Mouse (Mus musculus): Measurements from ENCODE around the gene Recql5. TPM values are rescaled to one million over a fixed set of nuclear protein-coding genes. Genes with fewer than 3 reads are reported as not detected.
A peak's percentile ranks its signal among the peaks of the same experiment; 100 is the strongest.

Recql5 gene
- total RNA-seq (2017): 44.4 and 54.2 TPM in 2 replicates

DNA sequence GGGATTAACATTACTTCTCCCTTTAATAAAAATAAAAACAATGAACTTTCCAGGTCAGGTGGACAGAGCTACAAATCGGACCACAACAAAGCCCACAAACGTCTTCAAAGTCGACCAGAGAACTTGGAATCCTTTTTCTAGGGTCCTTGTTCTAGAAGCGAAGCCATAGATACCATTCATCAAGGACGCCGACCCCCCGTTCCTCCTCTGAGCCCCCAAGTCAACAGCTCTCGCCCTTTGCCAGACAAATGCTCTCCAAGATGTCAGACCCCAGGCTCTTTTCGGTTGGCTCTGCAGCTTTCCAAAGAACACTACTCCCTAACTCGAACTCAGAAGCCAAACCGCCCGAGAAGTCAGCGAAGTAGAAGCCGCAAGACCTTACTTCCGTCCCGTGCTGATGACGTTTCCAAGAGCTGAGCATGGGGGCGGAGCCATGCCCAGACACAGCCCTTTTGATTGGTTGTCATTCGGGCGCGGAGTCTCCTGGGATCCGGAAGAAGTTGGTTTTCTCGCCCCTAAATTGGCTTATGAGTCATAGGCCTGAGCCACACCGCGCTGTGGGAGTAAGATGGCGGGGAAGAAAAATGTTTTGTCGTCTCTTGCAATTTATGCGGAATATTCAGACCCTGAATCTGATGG lies at the start of gene Recql5, which contains the start of gene Sap30bp:
Gene Recql5, minus strand, starts transcription at position 370 of the 639 bp plus-strand sequence.
Gene Sap30bp, plus strand, starts transcription at position 175 of the 639 bp plus-strand sequence.
- ATAC-seq (ENCODE audit: extremely low read depth, insufficient number of reproducible peaks, low FRiP score, poor library complexity, severe bottlenecking): peak; percentile 96

DNA sequence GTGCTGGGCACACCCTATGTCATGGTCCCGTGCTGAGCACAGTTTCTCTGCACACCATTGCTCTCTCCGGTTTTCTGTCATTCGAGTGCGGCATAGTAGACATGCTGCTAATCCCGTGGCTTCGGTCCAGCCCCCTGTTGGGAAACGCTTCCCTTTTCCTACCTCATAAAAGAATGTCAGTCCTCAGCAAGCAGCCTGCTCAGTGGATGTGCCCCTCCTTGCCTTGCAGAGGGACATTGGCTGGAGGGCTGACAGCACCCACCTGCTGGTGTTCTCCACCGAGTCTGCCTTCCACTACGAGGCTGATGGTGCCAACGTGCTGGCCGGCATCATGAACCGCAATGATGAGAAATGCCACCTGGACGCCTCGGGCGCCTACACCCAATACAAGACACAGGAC lies 49.2 kb upstream of the Recql5 start:
- no peak for ATAC-seq (ENCODE audit: extremely low read depth, insufficient number of reproducible peaks, low FRiP score, poor library complexity, severe bottlenecking)

DNA sequence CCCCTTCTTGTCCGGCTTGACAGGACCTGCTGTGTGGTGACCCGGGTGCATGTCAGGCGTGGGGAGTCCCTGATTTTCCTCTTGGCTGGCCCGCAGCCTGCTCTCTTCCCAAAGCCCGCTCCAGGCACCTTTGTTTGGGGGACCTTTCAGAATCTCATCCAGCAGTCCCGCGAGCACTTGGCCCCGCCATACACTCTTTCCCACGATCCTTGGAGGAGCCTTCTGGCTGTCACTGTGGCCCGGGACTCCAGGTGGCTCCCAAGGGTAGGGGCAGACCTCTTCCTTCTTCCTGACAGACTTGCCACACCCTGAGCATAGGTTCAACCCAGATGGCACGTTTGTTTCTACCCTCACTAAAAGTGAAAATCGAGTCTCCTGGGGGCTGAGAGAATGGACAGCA lies 42.3 kb upstream of the Recql5 start:
- no peak for ATAC-seq (ENCODE audit: extremely low read depth, insufficient number of reproducible peaks, low FRiP score, poor library complexity, severe bottlenecking)

DNA sequence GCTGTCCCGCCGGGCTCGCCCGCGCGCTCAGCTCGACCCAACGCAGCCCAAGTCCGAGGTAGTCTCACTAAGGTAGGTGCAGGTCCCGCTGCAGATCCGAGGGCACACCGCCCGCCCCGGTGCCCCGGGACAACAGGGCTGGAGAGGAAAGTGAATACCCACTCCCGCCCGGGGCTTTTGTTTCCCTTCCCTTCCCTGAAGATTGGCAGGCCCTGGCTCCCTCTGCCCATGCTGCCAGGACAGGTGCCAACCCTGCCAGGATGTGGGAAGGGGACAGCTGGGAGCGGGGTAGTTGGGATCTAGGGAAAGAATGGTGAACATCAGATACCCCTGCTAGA lies 41.8 kb upstream of the Recql5 start:
- no peak for ATAC-seq (ENCODE audit: extremely low read depth, insufficient number of reproducible peaks, low FRiP score, poor library complexity, severe bottlenecking)

DNA sequence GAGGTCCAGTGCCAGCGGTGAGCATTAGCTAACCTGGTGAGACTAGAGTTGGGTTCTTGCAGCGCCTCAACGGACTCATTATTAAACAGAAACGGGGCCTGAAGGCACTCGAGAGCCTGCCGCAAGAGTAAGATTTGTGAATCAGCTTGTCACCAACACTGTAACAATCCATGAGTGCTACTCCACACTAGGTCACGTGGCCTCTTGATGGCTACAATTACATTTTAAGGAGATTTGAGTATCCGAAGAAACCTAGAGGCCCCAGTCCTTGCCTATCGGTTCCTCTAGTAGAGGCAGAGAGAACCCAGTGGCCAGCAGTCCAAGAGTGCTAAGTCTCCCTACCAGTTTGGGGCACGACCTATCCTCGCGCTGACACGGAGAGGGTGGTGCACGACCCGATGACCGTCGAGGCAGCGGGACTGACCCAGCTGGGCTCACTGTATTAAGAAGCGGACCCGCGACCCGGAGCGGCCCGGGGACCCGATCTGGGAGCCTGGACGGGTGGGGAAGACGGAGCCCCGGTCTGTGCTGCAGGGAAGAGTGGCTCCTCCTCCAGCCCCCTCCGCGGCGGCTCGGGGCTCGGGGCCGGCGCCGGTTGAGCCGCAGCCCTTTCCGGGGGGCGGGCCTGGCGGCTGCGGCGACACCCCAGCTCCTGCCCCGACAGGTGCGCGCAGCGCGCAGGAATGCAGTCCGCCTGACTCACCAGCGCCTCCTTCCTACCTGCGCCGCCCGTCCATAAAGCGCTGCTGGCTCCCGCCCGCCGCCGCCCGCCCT lies 41.2 kb upstream of the Recql5 start, which contains the start of gene Itgb4:
Gene Itgb4, plus strand, starts transcription at position 401 of the 774 bp plus-strand sequence.
- ATAC-seq (ENCODE audit: extremely low read depth, insufficient number of reproducible peaks, low FRiP score, poor library complexity, severe bottlenecking): peak; percentile 28; the same call in 1 of the 2 replicates

DNA sequence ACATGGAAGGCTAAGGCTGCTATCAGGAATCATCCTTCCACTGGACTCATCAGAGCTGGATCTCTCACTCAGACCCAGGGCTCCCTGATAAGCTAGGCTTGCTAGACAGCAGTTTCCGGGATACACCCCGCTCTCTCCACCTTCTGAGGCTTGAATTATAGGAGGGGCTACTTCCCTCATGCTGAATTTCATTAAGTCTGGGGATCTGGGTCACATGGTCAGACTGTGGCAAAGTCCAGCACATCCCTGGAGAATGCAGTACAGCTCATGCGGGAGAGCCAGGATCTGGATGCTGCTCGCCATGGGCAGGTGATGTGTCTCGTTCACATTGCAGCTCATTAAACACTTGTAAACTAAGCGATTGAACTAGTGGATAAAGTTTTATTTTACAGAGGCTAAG lies 37.7 kb upstream of the Recql5 start:
- no peak for ATAC-seq (ENCODE audit: extremely low read depth, insufficient number of reproducible peaks, low FRiP score, poor library complexity, severe bottlenecking)

DNA sequence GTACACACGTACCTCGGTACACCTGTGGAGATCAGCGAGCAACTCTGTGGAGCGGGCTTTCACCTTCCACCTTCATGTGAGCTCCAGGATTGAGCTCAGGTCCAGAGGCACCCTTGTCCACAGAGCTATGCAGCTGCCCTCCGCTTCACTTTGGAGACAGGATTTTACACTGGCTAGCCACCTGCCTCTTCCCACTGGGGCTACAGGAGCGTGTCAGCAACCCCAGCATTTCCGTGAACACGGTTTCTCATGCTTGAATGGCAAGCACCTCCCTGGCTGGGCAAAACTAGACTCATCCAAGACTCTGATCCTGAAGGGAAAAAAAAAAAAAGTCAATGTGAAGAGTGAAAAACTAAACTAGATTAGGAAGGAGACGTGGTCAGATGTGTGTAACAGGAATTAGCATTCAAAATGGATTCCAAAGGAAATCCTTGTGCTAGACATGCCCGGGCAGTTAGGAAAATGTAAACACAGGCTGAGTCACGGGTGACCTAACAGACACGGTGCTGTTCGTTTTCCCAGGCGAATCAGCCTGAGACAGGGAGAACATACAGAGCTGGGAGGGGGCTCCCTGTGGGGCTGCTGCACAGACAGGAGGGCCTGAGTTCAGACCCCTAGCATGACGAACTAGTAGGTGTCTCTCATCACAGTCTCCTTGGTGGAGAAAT lies 36.9 kb upstream of the Recql5 start:
- no peak for ATAC-seq (ENCODE audit: extremely low read depth, insufficient number of reproducible peaks, low FRiP score, poor library complexity, severe bottlenecking)

DNA sequence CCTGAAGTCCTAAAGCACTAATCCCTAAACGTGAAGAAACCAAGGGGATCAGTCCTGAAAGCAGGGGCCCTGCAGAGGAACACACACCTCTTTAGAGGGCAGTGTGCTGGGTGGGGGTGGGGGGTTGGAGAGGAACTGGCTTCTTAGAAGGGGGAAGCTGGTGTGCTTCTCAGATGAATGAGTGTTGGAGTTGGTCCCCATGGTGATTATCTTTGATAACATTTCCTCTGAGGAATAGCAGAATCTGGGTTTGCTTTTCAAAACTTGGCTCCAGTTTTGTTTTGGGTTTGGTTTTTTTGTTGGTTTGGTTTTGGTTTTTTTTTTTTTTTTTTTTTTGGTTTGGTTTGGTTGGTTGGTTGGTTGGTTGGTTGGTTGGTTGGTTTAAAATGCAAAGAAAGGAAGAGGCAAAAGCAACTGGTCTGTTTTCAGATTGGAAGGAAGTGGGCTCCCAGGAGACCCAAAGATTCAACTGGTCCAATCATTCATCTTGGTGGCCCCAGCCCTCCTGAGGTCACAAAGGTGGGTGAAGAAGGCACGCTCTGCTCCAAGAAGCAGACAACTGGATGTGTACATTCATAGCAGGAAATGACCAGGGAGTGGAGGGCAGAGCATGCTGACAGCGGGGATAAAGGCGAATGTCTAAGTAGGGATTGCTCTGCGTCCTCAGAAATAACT lies 35.6 kb upstream of the Recql5 start:
- no peak for ATAC-seq (ENCODE audit: extremely low read depth, insufficient number of reproducible peaks, low FRiP score, poor library complexity, severe bottlenecking)

DNA sequence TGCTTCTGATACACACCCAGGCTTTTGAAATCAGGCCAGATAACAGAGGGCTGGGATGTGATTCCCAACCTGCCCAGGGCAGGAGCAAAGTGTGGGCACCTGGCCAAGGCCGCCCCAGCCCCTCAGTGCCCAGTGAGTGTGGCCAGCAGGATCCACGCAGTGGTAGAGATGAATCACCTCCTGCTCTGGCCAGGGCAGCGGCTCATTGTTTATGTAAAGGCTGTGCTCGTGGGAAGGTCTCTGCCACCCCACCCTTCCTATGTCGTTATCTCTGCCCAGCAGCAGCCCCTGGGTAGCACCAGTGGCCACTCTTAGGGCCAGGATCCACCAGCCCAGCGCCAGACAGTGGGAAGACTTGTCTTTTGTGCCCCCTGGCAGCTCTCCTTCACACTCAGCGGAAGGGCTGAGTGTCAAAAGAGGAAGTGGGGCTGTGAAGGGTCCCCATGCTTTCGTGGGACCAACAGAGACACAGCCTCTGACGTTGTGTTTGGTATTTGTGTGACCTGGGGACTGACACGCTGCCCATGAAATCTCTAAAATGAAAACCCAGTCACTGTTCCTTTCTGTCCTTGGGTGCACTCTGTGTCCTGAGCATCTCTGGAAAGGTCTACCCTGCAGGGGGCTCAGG lies 31.8 kb upstream of the Recql5 start:
- no peak for ATAC-seq (ENCODE audit: extremely low read depth, insufficient number of reproducible peaks, low FRiP score, poor library complexity, severe bottlenecking)

DNA sequence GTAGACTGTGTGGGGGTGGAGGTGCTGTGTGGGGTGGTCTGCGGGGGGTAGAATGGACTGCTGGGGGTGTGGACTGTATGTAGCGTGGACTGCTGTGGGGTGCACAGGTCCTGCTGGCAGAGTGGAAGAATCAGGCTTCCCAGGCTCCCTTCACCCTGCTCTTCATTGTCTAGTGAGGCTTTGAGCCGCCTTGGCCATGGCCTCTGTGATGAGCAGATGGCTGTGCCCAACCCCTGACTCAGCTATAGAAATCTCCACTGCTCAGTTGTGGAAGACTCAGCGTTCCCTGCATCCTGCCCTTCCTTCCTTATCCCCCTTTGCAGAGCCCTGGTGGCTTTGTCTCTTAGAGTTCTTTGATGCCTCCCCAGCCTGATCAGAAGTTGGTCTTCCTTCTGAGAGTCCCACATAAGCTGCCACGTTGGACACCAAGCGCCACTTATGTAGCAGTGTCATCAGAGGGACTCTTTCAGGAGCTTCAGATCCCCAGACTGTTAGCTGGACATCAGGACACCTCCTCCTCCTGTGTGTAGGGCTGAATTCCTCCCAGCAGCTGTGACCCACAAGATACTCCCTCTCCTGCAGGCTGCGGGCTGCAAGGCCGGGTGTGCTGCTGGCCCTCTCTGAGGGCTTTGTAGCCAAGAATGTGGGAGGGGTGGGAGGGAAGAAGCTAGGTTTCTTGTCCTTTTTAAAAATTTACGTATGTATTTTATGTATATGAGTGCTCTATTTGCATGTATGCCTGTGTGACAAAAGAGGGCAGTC lies 29.6 kb upstream of the Recql5 start:
- ATAC-seq (ENCODE audit: extremely low read depth, insufficient number of reproducible peaks, low FRiP score, poor library complexity, severe bottlenecking): no peak

DNA sequence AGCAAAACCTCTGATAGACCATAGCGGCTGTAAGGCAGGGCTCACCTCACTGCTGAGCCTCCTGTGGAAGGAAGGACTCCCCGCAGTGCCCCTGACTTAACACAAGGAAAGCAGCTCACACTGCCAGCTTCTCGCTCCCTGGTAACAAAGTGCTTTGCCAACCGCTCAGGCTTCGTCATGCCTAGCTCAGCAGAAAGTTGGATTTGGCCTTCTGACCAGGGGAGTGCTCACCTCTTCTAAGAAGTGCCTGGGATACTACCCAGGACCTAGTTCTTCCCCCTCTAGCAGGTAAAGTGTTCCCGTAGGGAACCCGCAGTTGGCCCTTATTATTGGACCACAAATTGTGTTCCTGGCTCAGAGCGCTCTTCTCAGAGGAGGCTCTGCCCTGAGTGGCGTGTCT lies 25.7 kb upstream of the Recql5 start:
- no peak for ATAC-seq (ENCODE audit: extremely low read depth, insufficient number of reproducible peaks, low FRiP score, poor library complexity, severe bottlenecking)

DNA sequence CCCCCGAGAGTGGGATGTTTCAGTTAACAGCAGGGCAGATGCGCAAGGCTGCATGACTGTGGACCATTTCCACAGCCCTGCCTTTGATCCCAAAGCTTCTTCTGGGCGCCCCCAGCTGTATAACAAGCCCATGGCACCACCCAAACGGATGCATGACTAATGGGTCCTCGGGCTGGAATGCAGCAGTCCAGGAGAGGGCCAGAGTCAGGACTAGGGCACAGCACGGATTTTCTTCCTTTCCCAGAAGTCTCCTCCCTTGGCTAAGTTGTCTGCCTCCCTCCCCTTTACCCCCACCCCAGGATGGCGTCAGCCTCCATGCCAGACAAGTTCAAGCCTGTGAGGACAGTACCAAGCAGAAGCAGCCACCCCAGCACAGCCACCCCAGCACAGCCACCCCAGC lies 24.7 kb upstream of the Recql5 start:
- ATAC-seq (ENCODE audit: extremely low read depth, insufficient number of reproducible peaks, low FRiP score, poor library complexity, severe bottlenecking): no peak

DNA sequence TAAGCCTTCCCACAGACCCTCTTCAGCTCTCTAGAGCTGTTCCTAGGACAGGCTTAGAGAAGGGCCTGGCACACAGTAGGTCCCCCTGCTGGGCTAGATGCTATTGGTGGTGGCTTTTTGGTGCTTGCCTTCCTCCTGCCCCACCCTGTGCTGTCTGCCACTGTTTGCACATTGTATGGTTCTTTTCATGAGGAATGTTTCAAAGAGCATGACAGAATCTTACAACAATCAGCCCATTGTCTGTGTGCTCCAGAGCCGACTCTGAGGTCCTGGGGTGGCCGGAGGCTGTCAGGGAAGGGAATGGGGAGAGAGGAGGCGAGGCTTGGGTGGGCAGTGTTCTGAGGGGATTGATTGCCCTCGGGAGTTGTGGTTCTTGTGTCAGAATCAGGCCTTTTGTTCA lies 23.2 kb upstream of the Recql5 start:
- ATAC-seq (ENCODE audit: extremely low read depth, insufficient number of reproducible peaks, low FRiP score, poor library complexity, severe bottlenecking): no peak

DNA sequence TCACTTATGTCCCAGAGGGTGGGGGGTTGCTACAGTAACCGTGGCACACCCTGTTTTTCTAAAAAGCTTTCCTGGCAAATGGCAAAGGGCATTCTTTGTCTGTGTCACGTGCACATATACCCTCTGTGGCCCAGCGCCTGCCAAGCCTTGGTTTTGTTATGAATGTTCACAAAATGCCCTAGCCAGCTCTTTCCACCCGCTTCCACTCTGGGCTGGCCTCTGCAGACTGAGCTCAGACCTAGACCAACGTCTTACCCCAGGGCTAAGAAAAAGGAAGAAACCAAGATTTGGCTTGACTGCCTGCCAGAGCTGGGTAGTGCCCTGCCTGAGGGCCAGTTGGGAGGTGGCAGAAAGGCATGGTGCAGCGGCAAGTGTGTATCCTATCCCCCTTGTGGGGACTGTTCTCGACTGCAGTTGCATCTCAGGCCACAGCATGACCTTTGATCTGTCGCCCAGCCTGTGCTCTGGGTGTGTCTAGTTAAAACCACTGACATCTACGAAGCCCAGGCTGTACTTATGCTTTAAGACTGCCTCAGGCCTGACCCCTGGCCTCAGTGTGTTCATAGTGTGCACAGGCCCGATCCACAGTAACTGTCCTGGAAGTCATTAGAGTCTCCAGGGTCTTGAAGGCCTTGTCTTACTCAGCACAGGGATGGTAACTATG lies 22.1 kb upstream of the Recql5 start:
- ATAC-seq (ENCODE audit: extremely low read depth, insufficient number of reproducible peaks, low FRiP score, poor library complexity, severe bottlenecking): no peak

DNA sequence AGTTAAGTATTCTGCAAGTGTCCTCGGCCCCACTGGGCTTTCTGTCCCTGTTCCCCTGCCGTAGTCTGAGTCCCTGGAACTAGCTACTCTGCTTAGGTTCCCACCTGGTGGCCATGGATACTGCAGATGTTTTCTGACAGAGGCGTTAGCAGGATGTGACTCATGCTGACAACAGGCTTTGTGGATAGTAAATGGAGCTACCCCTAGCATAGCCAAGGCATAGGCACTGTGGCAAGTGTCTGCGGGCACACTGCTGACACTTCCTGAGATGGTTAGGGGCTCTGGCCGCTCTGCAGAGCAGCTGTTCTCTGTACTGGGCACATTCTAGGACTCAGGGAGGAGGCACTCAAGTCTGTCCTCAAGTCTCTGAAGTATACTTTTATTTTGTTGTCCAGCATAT lies 21.4 kb upstream of the Recql5 start:
- no peak for ATAC-seq (ENCODE audit: extremely low read depth, insufficient number of reproducible peaks, low FRiP score, poor library complexity, severe bottlenecking)

DNA sequence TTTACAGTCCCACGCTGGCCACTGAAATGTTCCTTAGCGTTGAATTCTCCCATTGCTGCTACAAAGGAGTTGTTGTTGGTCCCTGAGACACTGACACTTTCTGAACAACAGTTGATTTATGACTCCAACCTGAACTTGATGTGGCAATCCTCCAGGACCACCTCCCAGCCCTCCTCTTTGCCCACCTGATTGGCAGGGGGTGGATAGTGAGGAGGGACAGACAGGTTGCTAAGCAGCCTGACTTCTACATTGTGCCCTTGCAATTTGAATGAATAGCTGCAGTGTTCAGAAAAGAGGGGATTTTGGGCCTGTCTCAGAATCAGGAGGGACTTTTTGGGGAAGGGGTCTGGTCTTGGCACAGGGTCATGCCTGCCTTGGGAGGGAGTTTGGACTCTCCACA lies 17.4 kb upstream of the Recql5 start:
- no peak for ATAC-seq (ENCODE audit: extremely low read depth, insufficient number of reproducible peaks, low FRiP score, poor library complexity, severe bottlenecking)

DNA sequence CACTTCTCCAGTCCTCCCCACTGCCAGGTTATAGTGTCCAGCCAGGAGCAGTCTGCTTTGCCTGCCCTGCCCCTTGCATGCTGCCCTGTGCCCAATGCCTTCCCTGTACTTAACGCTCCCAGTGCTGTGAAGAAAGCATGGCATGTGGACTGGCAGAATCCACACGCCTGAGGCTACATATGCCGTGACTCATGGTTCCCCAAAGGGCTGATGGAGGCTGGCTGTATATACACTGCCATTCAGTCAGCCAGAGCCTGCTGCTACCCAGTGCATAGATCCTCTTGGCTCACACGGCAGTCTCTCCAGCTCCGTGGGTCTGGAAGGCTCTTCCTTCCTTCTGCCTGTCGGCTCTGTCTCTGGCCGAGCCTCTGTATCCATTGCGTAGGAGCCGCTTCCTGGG lies 15.0 kb upstream of the Recql5 start:
- ATAC-seq (ENCODE audit: extremely low read depth, insufficient number of reproducible peaks, low FRiP score, poor library complexity, severe bottlenecking): no peak

DNA sequence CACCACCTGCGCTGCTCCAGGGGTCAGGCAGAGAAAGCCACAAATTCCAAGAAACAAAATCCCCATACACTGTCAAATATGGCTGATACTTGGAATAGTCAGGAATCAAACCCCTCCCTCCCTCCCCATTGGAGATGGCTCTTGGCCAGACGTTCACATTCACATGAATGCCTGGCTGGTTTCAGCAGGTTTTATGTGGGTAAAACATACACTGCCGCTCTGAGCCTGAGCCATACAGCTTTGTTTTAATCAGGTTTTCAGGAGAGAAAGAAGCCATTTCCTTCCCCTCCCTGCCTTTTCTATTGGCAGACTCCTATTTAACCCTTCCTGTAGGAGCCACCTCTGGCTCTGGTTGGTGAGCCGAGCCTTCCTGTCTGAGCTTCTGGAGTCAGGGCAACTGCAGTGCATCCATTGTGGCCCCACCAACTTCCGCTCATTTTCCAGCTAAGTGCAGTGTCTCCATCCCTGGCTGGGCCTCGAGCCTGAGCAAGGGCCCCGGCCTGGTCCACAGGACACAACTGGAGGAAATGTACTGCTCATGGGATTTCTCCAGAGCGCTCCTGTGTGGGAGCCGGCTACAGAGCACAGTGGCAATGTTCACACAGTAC lies 13.0 kb upstream of the Recql5 start:
- no peak for ATAC-seq (ENCODE audit: extremely low read depth, insufficient number of reproducible peaks, low FRiP score, poor library complexity, severe bottlenecking)
